Mouse (Mus musculus) CD4-positive, CD25-positive, alpha-beta regulatory T cell, adult 9 weeks (primary cell): ENCODE results near the gene Garnl3. TPM values are rescaled to one million over a fixed set of nuclear protein-coding genes. Genes with fewer than 3 reads are reported as not detected.

ENCODE experiments used
- polyA plus RNA-seq: library from polyadenylated mRNA; unstranded; fragments of 100-300 nt; shearing (Covaris generic); gene quantifications from one replicate; pipeline ENCODE4 v1.2.1, GENCODE M21; 2017

Garnl3 gene
- polyA plus RNA-seq, result 0.74 TPM

DNA sequence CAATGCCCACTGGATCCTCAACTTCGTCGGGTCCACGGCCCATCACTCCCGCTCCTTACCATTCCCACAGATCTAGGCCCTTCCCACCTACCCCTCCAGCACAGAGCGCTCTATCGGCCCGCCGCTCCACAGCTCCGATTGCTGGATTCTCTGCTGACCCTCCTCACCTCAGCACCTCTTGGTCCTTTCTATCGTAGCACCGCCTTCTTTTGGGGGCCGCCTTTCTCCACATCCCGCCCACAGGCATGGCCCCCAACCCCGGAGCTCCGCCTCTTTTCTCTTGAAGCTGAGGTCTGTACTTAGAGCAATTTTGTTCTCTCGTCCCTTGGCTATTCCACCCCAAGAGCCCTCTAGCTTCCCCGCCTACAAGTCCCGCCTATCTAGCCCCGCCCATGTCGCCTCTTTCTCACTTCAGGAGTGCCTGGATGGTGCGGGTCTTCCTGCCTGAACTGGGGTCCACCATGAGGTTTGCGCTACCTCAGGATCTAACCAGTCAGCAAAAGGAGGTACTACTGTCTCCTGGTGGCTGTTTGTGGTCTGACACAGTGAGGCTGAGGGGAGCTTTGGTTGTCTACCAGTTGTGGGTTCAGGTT lies at the start of gene Garnl3:
Gene Garnl3, minus strand, starts transcription at position 155 of the 593 bp plus-strand sequence.

DNA sequence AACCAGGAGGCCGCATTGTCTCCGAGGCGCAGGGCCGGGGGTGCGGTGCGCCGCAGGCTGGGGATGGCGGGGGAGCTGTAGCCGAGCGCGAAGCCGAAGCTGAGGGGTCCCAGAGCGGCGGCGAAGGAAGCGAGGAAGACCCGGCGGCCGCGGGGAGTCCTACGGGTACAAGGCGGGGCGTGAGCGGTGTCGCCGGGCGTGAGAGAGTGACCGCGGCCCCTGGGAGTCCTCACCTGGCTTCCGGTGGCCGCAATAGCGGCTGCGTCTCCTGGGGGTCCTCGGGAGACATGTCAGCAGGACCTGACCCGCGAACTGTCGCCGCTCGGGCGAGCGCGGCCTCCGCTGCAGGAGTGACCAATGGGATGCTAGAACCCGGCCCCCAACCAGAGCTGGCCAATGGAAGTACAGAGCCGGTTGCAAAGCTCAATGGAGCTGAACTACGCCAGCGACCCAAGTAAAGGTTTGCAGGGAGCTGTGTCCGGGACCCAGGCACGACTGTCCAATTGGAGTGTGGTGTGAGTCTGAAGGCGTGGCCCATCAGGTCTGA lies 149.7 kb downstream of the Garnl3 start, which contains the start of gene Slc2a8:
Gene Slc2a8, minus strand, starts transcription at position 359 of the 547 bp plus-strand sequence.

DNA sequence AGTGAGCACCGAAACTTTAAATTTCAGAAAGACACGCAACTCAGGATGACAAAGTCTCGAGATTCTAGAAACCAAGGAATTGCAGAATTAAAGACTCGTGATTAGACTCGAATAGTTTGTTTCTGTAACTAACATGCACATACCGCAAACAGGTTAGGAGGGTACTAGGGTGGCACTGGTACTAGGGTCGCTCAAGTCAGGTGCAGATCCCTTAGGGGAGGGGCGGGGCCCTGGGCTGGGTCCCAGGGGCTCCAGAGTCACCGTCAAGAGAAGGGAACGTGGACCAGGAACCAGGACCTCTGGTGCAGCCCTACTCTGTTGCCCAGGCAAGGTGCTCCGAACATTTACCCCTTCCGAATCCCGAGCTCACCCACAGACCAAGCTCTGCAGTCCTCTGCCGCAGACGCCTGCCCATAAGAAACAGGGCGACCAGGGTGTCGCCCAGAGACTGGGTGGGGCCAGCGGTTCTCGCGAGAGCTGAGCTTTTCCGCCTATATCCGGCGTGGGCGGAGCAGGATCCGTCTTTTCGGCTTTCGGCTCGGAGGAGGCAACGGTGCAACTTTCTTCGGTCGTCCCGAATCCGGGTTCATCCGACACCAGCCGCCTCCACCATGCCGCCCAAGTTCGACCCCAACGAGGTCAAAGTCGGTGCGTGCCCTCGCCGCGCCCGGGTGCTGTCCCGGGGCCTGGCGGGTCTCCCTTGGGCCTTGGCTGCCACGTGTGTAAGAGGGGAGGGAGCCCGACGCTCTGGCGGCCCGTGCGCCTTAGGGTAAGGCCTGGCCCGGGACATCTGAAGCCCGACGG lies 170.1 kb downstream of the Garnl3 start, which contains the start of the genes Rpl12 and Lrsam1:
Gene Rpl12, plus strand, starts transcription at position 368 of the 804 bp plus-strand sequence.
Gene Lrsam1, minus strand, starts transcription at position 423 of the 804 bp plus-strand sequence.

Other genes starting within 250 kb of the Garnl3 start
- gene Rpl12, start 170.1 kb downstream of the Garnl3 start, polyA plus RNA-seq, result 37.6 TPM
- 12.5 TPM for gene Lrsam1, start 170.0 kb downstream of the Garnl3 start, polyA plus RNA-seq
- 4.8 TPM for gene Slc2a8, start 149.6 kb downstream of the Garnl3 start, polyA plus RNA-seq
- gene Angptl2, start 84.4 kb upstream of the Garnl3 start, polyA plus RNA-seq, result 43.8 TPM
- 10.5 TPM for gene Ralgps1, start 239.8 kb upstream of the Garnl3 start, polyA plus RNA-seq